Mouse (Mus musculus): ENCODE results near the gene Ecd. TPM values are rescaled to one million over a fixed set of nuclear protein-coding genes. Genes with fewer than 3 reads are reported as not detected.

Ecd gene
- 11.6 TPM for polyA plus RNA-seq (2014; fragmentation: Illumina TruSeq; extraction: RNeasy Lipid Tissue Mini Kit (QIAGEN cat#74804); ENCODE audit: insufficient read depth, low read depth, low replicate concordance)

DNA sequence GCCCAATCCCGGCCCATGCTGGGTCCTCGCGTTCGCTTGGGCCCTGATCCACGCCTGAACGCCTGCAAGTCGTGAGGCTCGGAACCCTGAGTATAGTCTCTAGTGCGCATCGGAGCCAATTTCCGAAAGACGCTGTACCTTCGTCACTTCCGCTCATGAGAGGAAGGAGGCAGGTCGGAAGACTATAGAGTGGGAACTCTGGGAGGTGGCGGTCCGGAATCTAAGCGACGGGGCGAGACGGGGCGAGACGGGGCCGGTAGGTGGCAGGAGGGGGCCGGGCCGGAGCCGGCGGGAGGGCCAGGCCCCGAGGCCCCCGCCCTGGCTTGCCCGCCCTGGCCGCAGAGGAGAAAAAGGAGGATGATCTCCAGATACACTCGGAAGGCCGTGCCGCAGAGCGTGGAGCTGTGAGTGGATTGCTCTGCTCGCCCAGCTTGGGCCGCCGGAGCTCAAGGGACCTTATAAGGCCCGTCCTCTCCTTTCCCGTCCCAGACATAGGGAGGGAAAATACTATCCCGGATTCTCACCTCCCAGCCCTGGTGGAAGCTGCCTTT lies at the start of gene Ecd, which contains the start of gene Fam149b:
Gene Ecd (minus strand): TSS at position 131 of the 551 bp plus-strand sequence.
Gene Fam149b (plus strand): TSS at position 172 of the 551 bp plus-strand sequence.

DNA sequence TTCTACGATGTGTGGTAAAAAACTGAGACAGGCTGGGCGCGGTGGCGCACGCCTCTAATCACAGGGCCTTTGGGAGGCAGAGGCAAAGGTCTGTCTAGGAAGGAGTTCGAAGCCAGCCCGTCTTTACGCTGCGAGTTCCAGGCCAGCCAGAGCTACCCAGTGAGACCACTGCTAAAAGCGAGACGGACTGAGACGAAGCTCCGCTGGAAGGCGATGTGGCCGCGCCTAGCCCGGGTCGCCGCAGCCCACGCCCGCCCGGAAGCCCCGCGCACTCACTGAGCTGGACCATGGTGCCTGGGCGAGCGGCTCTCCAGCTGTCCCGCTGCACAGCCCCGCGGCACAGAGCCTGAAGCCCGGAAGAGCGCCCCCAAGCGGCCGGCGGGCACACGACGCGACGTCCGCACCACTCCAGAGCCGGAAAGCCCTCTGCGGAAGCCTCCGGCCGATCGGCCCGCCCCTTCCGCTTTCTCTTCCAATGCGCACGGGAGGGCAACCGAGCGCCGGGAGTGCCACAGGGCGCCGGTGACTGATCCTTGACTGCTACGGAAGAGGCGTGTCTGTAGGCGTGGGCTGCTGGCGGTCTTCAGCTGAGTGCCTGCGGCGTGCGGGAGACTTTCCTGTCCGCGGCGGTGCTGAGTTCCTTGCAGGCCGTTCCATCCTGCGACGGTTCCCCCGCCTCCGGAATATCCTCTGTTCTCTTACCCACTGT lies 45.4 kb upstream of the Ecd start, which contains the start of gene Mrps16:
Gene Mrps16 (minus strand): TSS at position 430 of the 709 bp plus-strand sequence.

DNA sequence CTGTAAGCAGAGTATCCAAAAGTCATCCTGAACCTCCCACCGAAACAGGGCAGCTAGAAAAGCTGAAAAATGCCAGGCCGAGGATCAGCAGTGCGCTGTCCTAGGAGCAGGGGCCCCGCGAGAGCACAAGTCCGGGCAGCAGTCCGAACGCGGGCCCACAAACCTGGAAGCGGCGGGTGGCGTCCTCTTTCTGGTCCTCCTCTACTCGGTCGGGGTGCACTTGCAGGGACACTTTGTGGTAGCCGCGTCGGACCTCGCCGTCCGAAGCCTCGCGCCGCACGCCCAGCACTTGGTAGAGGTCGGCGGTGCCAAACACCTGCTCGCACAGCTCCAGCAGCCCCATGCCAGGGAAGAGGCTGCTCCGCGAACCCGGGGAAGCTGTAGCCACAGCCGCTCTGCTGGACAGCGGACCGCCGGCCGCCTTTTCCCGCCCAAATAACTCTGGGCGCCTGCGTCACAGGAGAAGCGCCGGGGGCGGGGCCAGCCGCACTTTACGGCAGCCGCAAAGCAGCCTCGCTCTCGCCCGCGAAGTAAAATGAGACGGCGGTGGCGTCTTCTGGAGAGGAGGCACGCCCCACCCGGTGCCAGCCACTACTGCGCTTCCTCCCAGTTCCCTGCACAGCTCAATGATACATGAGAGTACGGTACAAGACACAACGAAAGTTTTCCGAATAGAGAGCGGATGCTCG lies 40.7 kb upstream of the Ecd start, which contains the start of gene Dnajc9:
Gene Dnajc9 (minus strand): TSS at position 470 of the 689 bp plus-strand sequence.

DNA sequence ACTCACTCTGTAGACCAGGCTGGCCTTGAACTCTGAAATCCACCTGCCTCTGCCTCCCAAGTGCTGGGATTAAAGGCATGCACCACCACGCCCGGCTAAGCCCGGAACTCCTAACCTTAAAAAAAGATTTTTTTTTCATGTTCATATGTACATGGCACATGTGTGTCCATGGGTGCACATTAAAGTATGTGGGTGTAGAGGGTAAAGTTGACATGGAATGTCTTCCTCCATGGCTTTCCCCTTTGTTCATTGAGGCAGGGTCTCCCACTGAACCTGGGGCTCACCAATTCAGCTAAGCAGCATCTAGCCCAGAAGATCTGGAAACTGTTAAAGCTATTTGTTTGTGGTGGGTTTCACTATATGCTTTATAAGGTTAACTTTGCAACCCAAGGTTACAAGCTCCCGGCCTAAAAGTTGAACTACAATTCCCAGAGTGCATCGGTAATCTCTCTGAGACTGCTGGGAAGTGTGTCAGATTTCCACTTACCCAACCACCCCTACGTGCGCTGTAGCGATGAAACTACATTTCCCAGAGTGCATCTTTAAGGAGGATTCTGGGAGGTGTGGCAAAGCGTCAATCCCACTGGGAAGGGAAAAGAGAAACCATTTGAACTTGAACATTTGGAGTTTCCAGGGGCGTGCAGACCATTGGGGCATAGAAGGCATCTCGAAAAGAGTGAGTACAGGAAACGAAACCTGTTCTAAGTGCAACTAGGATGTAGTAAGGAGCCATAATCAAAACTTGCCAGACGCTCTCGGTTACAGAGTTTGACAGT lies 53.6 kb downstream of the Ecd start, which contains the start of gene Nudt13:
Gene Nudt13 (plus strand): TSS at position 581 of the 776 bp plus-strand sequence.

Other genes with a start within 250 kb of the Ecd start
- 14.3 TPM for gene Saysd1, start 209.6 kb downstream of the Ecd start, polyA plus RNA-seq (2014; fragmentation: Illumina TruSeq; extraction: RNeasy Lipid Tissue Mini Kit (QIAGEN cat#74804); ENCODE audit: insufficient read depth, low read depth, low replicate concordance)
- gene Kcnk5, start 166.3 kb downstream of the Ecd start, polyA plus RNA-seq (2014; fragmentation: Illumina TruSeq; extraction: RNeasy Lipid Tissue Mini Kit (QIAGEN cat#74804); ENCODE audit: insufficient read depth, low read depth, low replicate concordance), result 5.0 TPM
- gene Kcnk16, start 78.9 kb downstream of the Ecd start, polyA plus RNA-seq (2014; fragmentation: Illumina TruSeq; extraction: RNeasy Lipid Tissue Mini Kit (QIAGEN cat#74804); ENCODE audit: insufficient read depth, low read depth, low replicate concordance), result not detected
- gene Nudt13, start 53.4 kb downstream of the Ecd start, polyA plus RNA-seq (2014; fragmentation: Illumina TruSeq; extraction: RNeasy Lipid Tissue Mini Kit (QIAGEN cat#74804); ENCODE audit: insufficient read depth, low read depth, low replicate concordance), result 17.6 TPM
- gene Fam149b, start within 50 bp of the Ecd start, polyA plus RNA-seq (2014; fragmentation: Illumina TruSeq; extraction: RNeasy Lipid Tissue Mini Kit (QIAGEN cat#74804); ENCODE audit: insufficient read depth, low read depth, low replicate concordance), result 17.4 TPM
- 30.7 TPM for gene Dnajc9, start 40.8 kb upstream of the Ecd start, polyA plus RNA-seq (2014; fragmentation: Illumina TruSeq; extraction: RNeasy Lipid Tissue Mini Kit (QIAGEN cat#74804); ENCODE audit: insufficient read depth, low read depth, low replicate concordance)
- 67.1 TPM for gene Mrps16, start 45.5 kb upstream of the Ecd start, polyA plus RNA-seq (2014; fragmentation: Illumina TruSeq; extraction: RNeasy Lipid Tissue Mini Kit (QIAGEN cat#74804); ENCODE audit: insufficient read depth, low read depth, low replicate concordance)
- 3.1 TPM for gene Cfap70, start 104.1 kb upstream of the Ecd start, polyA plus RNA-seq (2014; fragmentation: Illumina TruSeq; extraction: RNeasy Lipid Tissue Mini Kit (QIAGEN cat#74804); ENCODE audit: insufficient read depth, low read depth, low replicate concordance)
- gene Anxa7, start 132.0 kb upstream of the Ecd start, polyA plus RNA-seq (2014; fragmentation: Illumina TruSeq; extraction: RNeasy Lipid Tissue Mini Kit (QIAGEN cat#74804); ENCODE audit: insufficient read depth, low read depth, low replicate concordance), result 69.0 TPM
- 0.38 TPM for gene Mss51, start 148.8 kb upstream of the Ecd start, polyA plus RNA-seq (2014; fragmentation: Illumina TruSeq; extraction: RNeasy Lipid Tissue Mini Kit (QIAGEN cat#74804); ENCODE audit: insufficient read depth, low read depth, low replicate concordance)
- gene Ppp3cb, start 198.5 kb upstream of the Ecd start, polyA plus RNA-seq (2014; fragmentation: Illumina TruSeq; extraction: RNeasy Lipid Tissue Mini Kit (QIAGEN cat#74804); ENCODE audit: insufficient read depth, low read depth, low replicate concordance), result 27.9 TPM

Measured in lung, adult 10 weeks (tissue).